Mouse (Mus musculus) midbrain, embryonic 12.5 days (tissue): Measurements from ENCODE around the gene Olfr839-ps1. TPM values are rescaled to one million over a fixed set of nuclear protein-coding genes. Genes with fewer than 3 reads are reported as not detected.

Source experiments
- ATAC-seq: fragments of 200-750 bp; cut with Nextera tagmentation; 2 replicates; pipeline ENCODE4 v1.8.0; 2017; ENCODE audit warnings: low read depth, moderate TSS enrichment, moderate library complexity; ENCODE audit not compliant: low FRiP score
- H3K27ac ChIP-seq: fragments of 300-500 bp; sonication (generic); replicated peaks from 2 replicates; pipeline ENCODE4 v1.5.1; 2016; ENCODE audit warnings: mild to moderate bottlenecking
- H3K27me3 ChIP-seq: fragments of 300-500 bp; sonication (generic); 2 replicates; pipeline ENCODE4 v1.6.1; 2016; ENCODE audit warnings: mild to moderate bottlenecking
- H3K36me3 ChIP-seq: fragments of 300-500 bp; sonication (generic); 2 replicates; pipeline ENCODE4 v1.6.1; 2016
- H3K4me1 ChIP-seq: fragments of 300-500 bp; sonication (generic); 2 replicates; pipeline ENCODE4 v1.6.1; 2016
- H3K4me2 ChIP-seq: fragments of 300-500 bp; sonication (generic); replicated peaks from 2 replicates; pipeline ENCODE4 v1.6.1; 2016; ENCODE audit warnings: mild to moderate bottlenecking, moderate library complexity
- H3K4me3 ChIP-seq: fragments of 300-500 bp; sonication (generic); 2 replicates; pipeline ENCODE4 v1.5.1; 2016; ENCODE audit warnings: mild to moderate bottlenecking
- H3K9ac ChIP-seq: fragments of 300-500 bp; sonication (generic); replicated peaks from 2 replicates; pipeline ENCODE4 v1.6.1; 2016; ENCODE audit warnings: mild to moderate bottlenecking, moderate library complexity
- H3K9me3 ChIP-seq: fragments of 300-500 bp; sonication (generic); 2 replicates; pipeline ENCODE4 v1.6.1; 2016; ENCODE audit warnings: mild to moderate bottlenecking
- WGBS: fragments of 180-500 bp; shearing (Covaris S2); methylation state at CpG from one replicate; pipeline ENCODE4 v1.1.7; 2016; 5-methylcytosine and 5-hydroxymethylcytosine counted together
- polyA plus RNA-seq: library from polyadenylated mRNA; unstranded; fragments of >200 nt; fragmentation: Nextera tagmentation; extraction: Ambion mirVana; gene quantifications from 2 replicates; pipeline ENCODE4 v1.2.1, GENCODE M21; 2016

Olfr839-ps1 gene
- not detected in 2 replicates for polyA plus RNA-seq

- Histone ChIP-seq H3K4me1 (no peaks in the 10 kb centered on the region), H3K27ac (no peak within 1 kb of the TSS), H3K4me3 (no peak within 1 kb of the TSS), H3K9me3 (peaks cover 12% of the 10 kb centered on the region; the same call in 1 of the 2 replicates), H3K9ac (no peak within 1 kb of the TSS), H3K36me3 (no peaks in the 10 kb centered on the region), H3K27me3 (no peaks in the 10 kb centered on the region), H3K4me2 (no peak within 1 kb of the TSS)
- no peak for ATAC-seq
- WGBS: 86% methylated on average over 1 of the region's 1 CpGs
These were observed at the start of gene Olfr839-ps1 for GRCm38 (mm10) chr9:19177212-19177611. TSS of gene Olfr839-ps1 (minus strand) at chr9:19177312.

GRCm38 (mm10) chr9:19136017-19136416, 41.1 kb downstream of the Olfr839-ps1 start, which contains the start of gene Olfr837:
TSS of gene Olfr837 (plus strand) at chr9:19136317.
- no peak within 1 kb of the TSS for H3K4me3 ChIP-seq
- H3K9ac ChIP-seq: no peak within 1 kb of the TSS
- 89% methylated on average over 1 of the region's 1 CpGs for WGBS
- peaks cover 10% of the 10 kb centered on the region; the same call in 1 of the 2 replicates for H3K9me3 ChIP-seq
- no peaks in the 10 kb centered on the region for H3K27me3 ChIP-seq
- H3K4me1 ChIP-seq: no peaks in the 10 kb centered on the region
- H3K36me3 ChIP-seq: no peaks in the 10 kb centered on the region
- no peak within 1 kb of the TSS for H3K4me2 ChIP-seq
- no peak for ATAC-seq
- no peak within 1 kb of the TSS for H3K27ac ChIP-seq

- no peak for ATAC-seq
- no peak within 1 kb of the TSS for H3K4me2 ChIP-seq
- no peaks in the 10 kb centered on the region for H3K4me1 ChIP-seq
- no peak within 1 kb of the TSS for H3K4me3 ChIP-seq
- H3K27ac ChIP-seq: no peak within 1 kb of the TSS
- H3K9me3 ChIP-seq: no peaks in the 10 kb centered on the region
- H3K27me3 ChIP-seq: no peaks in the 10 kb centered on the region
- H3K36me3 ChIP-seq: no peaks in the 10 kb centered on the region
- no peak within 1 kb of the TSS for H3K9ac ChIP-seq
These were observed 57.0 kb downstream of the Olfr839-ps1 start, which contains the start of gene Olfr836 for GRCm38 (mm10) chr9:19120082-19120481. TSS of gene Olfr836 (plus strand) at chr9:19120382.

Other genes starting within 250 kb of the Olfr839-ps1 start
- gene Olfr832, start 240.2 kb downstream of the Olfr839-ps1 start, polyA plus RNA-seq: not detected in 2 replicates
- not detected in 2 replicates for gene Olfr834, start 189.3 kb downstream of the Olfr839-ps1 start, polyA plus RNA-seq
- not detected in 2 replicates for gene Olfr835, start 144.6 kb downstream of the Olfr839-ps1 start, polyA plus RNA-seq
- not detected in 2 replicates for gene Olfr836, start 56.9 kb downstream of the Olfr839-ps1 start, polyA plus RNA-seq
- not detected in 2 replicates for gene Olfr837, start 41.0 kb downstream of the Olfr839-ps1 start, polyA plus RNA-seq
- gene Olfr843, start 74.7 kb upstream of the Olfr839-ps1 start, polyA plus RNA-seq: not detected in 2 replicates
- not detected in 2 replicates for gene Olfr844, start 139.0 kb upstream of the Olfr839-ps1 start, polyA plus RNA-seq
- not detected in 2 replicates for gene Olfr845, start 159.1 kb upstream of the Olfr839-ps1 start, polyA plus RNA-seq
- gene Olfr846, start 186.7 kb upstream of the Olfr839-ps1 start, polyA plus RNA-seq: not detected in 2 replicates
- not detected in 2 replicates for gene Olfr847, start 201.4 kb upstream of the Olfr839-ps1 start, polyA plus RNA-seq